Mouse (Mus musculus): ENCODE measurements around the gene 1700003E16Rik. TPM values are rescaled to one million over a fixed set of nuclear protein-coding genes. Genes with fewer than 3 reads are reported as not detected.

The 1700003E16Rik gene
- polyA plus RNA-seq, 2 experiments from 2014 or later = not detected

GRCm38 (mm10) chr6:83207361-83208049 lies 51.3 kb downstream of the 1700003E16Rik start:
- no peak for ATAC-seq

DNA sequence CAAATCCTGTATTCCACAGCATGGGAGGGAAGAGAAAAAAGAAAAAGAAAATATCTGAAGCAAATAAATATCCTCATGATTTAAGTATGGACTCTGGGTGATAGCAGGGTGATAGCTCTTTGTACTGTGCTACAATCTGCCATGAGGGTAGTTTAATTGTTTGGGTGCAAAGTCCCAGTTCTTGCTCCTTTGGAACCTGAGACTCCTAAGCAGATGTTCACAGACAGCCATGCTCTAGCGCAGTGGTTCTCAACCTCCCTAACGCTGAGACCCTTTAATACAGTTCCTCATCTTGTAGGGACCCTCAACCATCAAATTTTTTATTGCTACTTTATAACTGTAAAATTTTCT lies 51.8 kb downstream of the 1700003E16Rik start:
- no peak for ATAC-seq

DNA sequence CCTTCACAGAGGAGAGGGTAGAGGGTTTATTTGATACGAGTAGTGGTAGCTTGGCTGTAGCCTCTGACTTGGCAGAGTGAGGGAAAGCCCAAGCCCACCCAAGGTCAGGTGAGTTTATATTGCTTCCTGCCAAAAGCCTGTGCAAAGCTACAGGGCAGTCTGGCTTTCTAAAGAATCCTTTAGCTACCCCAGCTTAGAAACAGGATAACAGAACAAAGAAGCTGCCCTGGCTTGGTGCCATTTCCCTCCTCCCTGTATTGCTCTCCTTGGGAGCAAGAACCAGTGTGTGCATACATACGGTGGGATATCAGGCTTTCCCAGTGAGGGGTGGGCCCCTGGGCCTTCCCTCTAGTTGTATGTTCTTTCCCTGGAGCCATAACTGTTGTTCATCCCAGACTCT lies 54.3 kb downstream of the 1700003E16Rik start:
- ATAC-seq = no peak

GRCm38 (mm10) chr6:83211526-83211925 lies 55.3 kb downstream of the 1700003E16Rik start:
- ATAC-seq = no peak

Other genes starting within 250 kb of the 1700003E16Rik start
- 1 to 10 TPM; 2.3 to 3.1 TPM for gene Sema4f, start 216.6 kb upstream of the 1700003E16Rik start, polyA plus RNA-seq (2017; shearing (Covaris generic))
- 1 to 10 TPM in 1 of 2 experiments, under 1 TPM in 1; 0.94 to 1.4 TPM for gene M1ap, start 209.5 kb upstream of the 1700003E16Rik start, polyA plus RNA-seq (2017; shearing (Covaris generic))
- 100 to 1,000 TPM in 1 of 2 experiments, 10 to 100 TPM in 1; 31.8 to 115 TPM for gene Dok1, start 122.9 kb upstream of the 1700003E16Rik start, polyA plus RNA-seq (2017; shearing (Covaris generic))
- 1 to 10 TPM in 1 of 2 experiments, not detected in 1; 1.8 TPM for gene Loxl3, start 122.2 kb upstream of the 1700003E16Rik start, polyA plus RNA-seq (2017; shearing (Covaris generic))
- gene Aup1, start 101.9 kb upstream of the 1700003E16Rik start, polyA plus RNA-seq (2017; shearing (Covaris generic)) = 100 to 1,000 TPM; 424 to 552 TPM
- 10 to 100 TPM; 27.3 to 37.9 TPM for gene Htra2, start 101.1 kb upstream of the 1700003E16Rik start, polyA plus RNA-seq (2017; shearing (Covaris generic))
- 1 to 10 TPM; 1.9 to 4.5 TPM for gene Dqx1, start 98.6 kb upstream of the 1700003E16Rik start, polyA plus RNA-seq (2017; shearing (Covaris generic))
- gene Tlx2, start 86.1 kb upstream of the 1700003E16Rik start, polyA plus RNA-seq (2017; shearing (Covaris generic)) = not detected
- gene Pcgf1, start 78.5 kb upstream of the 1700003E16Rik start, polyA plus RNA-seq (2017; shearing (Covaris generic)) = 10 to 100 TPM; 42.5 to 49.3 TPM
- not detected for gene Lbx2, start 70.0 kb upstream of the 1700003E16Rik start, polyA plus RNA-seq (2017; shearing (Covaris generic))
- gene Ccdc142, start 54.8 kb upstream of the 1700003E16Rik start, polyA plus RNA-seq (2017; shearing (Covaris generic)) = 1 to 10 TPM in 1 of 2 experiments, under 1 TPM in 1; 0.82 to 2.2 TPM
- gene Gm42688, start 54.8 kb upstream of the 1700003E16Rik start, polyA plus RNA-seq (2017; shearing (Covaris generic)) = under 1 TPM; 0.67 to 0.68 TPM
- 10 to 100 TPM; 57.0 to 61.5 TPM for gene Mrpl53, start 47.4 kb upstream of the 1700003E16Rik start, polyA plus RNA-seq (2017; shearing (Covaris generic))
- 10 to 100 TPM in 1 of 2 experiments, 1 to 10 TPM in 1; 6.5 to 16.0 TPM for gene Mogs, start 40.9 kb upstream of the 1700003E16Rik start, polyA plus RNA-seq (2017; shearing (Covaris generic))
- 10 to 100 TPM; 20.4 to 23.6 TPM for gene Wbp1, start 34.8 kb upstream of the 1700003E16Rik start, polyA plus RNA-seq (2017; shearing (Covaris generic))
- gene Ino80b, start 31.0 kb upstream of the 1700003E16Rik start, polyA plus RNA-seq (2017; shearing (Covaris generic)) = 1 to 10 TPM in 1 of 2 experiments, under 1 TPM in 1; 0.56 to 3.3 TPM
- gene Rtkn, start 20.9 kb upstream of the 1700003E16Rik start, polyA plus RNA-seq (2017; shearing (Covaris generic)) = under 1 TPM in 1 of 2 experiments, not detected in 1; 0.49 TPM
- gene Wdr54, start within 50 bp of the 1700003E16Rik start, polyA plus RNA-seq (2017; shearing (Covaris generic)) = 1 to 10 TPM in 1 of 2 experiments, not detected in 1; 2.1 TPM
- 10 to 100 TPM; 14.7 to 18.2 TPM for gene Dctn1, start 9.5 kb downstream of the 1700003E16Rik start, polyA plus RNA-seq (2017; shearing (Covaris generic))
- gene Slc4a5, start 63.4 kb downstream of the 1700003E16Rik start, polyA plus RNA-seq (2017; shearing (Covaris generic)) = 1 to 10 TPM in 1 of 2 experiments, under 1 TPM in 1; 0.75 to 1.1 TPM
- 100 to 1,000 TPM; 128 TPM for gene Mthfd2, start 169.5 kb downstream of the 1700003E16Rik start, polyA plus RNA-seq (2017; shearing (Covaris generic))
- 10 to 100 TPM; 48.6 to 70.3 TPM for gene Mob1a, start 169.6 kb downstream of the 1700003E16Rik start, polyA plus RNA-seq (2017; shearing (Covaris generic))
- gene Bola3, start 192.7 kb downstream of the 1700003E16Rik start, polyA plus RNA-seq (2017; shearing (Covaris generic)) = 10 to 100 TPM; 57.5 to 66.1 TPM